Mouse (Mus musculus): Measurements from ENCODE around the gene Jup.

Gene Jup

GRCm38 (mm10) chr11:100397600-100398389, at the start of gene Jup:
Jup (minus strand) TSS chr11:100397763.
- DNase-seq (ENCODE audit: low spot score in 2 of 2) = peak; percentile 100

GRCm38 (mm10) chr11:100442625-100443024, 45.1 kb upstream of the Jup start:
- no peak for DNase-seq (ENCODE audit: low spot score in 2 of 2)

- DNase-seq (ENCODE audit: low spot score in 2 of 2) = no peak
Measured at GRCm38 (mm10) chr11:100441797-100442196, 44.2 kb upstream of the Jup start, which contains the start of the genes Nt5c3b and Klhl10. Nt5c3b (minus strand) TSS chr11:100441808. Klhl10 (plus strand) TSS chr11:100441917.

GRCm38 (mm10) chr11:100440691-100441522, 43.3 kb upstream of the Jup start:
- DNase-seq (ENCODE audit: low spot score in 2 of 2) = peak; percentile 83 to 84

GRCm38 (mm10) chr11:100437901-100438300, 40.3 kb upstream of the Jup start:
- no peak for DNase-seq (ENCODE audit: low spot score in 2 of 2)

GRCm38 (mm10) chr11:100435678-100436246, 38.2 kb upstream of the Jup start:
- no peak for DNase-seq (ENCODE audit: low spot score in 2 of 2)

- no peak for DNase-seq (ENCODE audit: low spot score in 2 of 2)
Measured at GRCm38 (mm10) chr11:100432002-100432401, 34.4 kb upstream of the Jup start.

- no peak for DNase-seq (ENCODE audit: low spot score in 2 of 2)
Measured at GRCm38 (mm10) chr11:100430052-100430451, 32.5 kb upstream of the Jup start.

- no peak for DNase-seq (ENCODE audit: low spot score in 2 of 2)
Measured at GRCm38 (mm10) chr11:100428612-100429199, 31.1 kb upstream of the Jup start.

GRCm38 (mm10) chr11:100426820-100427219, 29.3 kb upstream of the Jup start:
- DNase-seq (ENCODE audit: low spot score in 2 of 2) = no peak

GRCm38 (mm10) chr11:100425851-100426250, 28.3 kb upstream of the Jup start:
- peak; percentile 71 to 82 for DNase-seq (ENCODE audit: low spot score in 2 of 2)

GRCm38 (mm10) chr11:100423836-100424235, 26.3 kb upstream of the Jup start:
- no peak for DNase-seq (ENCODE audit: low spot score in 2 of 2)

GRCm38 (mm10) chr11:100421537-100421936, 24.0 kb upstream of the Jup start:
- no peak for DNase-seq (ENCODE audit: low spot score in 2 of 2)

- no peak for DNase-seq (ENCODE audit: low spot score in 2 of 2)
Measured at GRCm38 (mm10) chr11:100414914-100415822, 17.6 kb upstream of the Jup start, which contains the start of gene Fkbp10. Fkbp10 (plus strand) TSS chr11:100415697.

GRCm38 (mm10) chr11:100414021-100414913, 16.7 kb upstream of the Jup start, which contains the start of gene P3h4:
P3h4 (minus strand) TSS chr11:100414836.
- peak; percentile 63 to 77 for DNase-seq (ENCODE audit: low spot score in 2 of 2)

GRCm38 (mm10) chr11:100413541-100413940, 16.0 kb upstream of the Jup start:
- no peak for DNase-seq (ENCODE audit: low spot score in 2 of 2)

GRCm38 (mm10) chr11:100411736-100412135, 14.2 kb upstream of the Jup start:
- DNase-seq (ENCODE audit: low spot score in 2 of 2) = no peak

- no peak for DNase-seq (ENCODE audit: low spot score in 2 of 2)
Measured at GRCm38 (mm10) chr11:100409686-100410085, 12.1 kb upstream of the Jup start.

- DNase-seq (ENCODE audit: low spot score in 2 of 2) = no peak
Measured at GRCm38 (mm10) chr11:100408835-100409462, 11.4 kb upstream of the Jup start.

Data from right cerebral cortex, adult 2 months (tissue).